Mouse (Mus musculus) frontal cortex, adult 2 months (tissue): ENCODE data around the gene Yeats2. TPM values are rescaled to one million over a fixed set of nuclear protein-coding genes. Genes with fewer than 3 reads are reported as not detected.
A peak's percentile ranks its signal among the peaks of the same experiment; 100 is the strongest.

Experiments
- DNase-seq, 2 experiments: peaks; one replicate each; pipeline ENCODE4 v3.0.0; 2022; ENCODE audit warnings: low spot score in 1 of 2; ENCODE audit errors: extremely low spot score in 1 of 2
- polyA plus RNA-seq: library from polyadenylated mRNA; depleted of rRNA; stranded (reverse); fragments of >200 nt; gene quantifications from 2 replicates; pipeline ENCODE4 v1.2.3, GENCODE M21; 2012

Gene Yeats2
- polyA plus RNA-seq, 1 experiment, result 38.4 TPM

GRCm38 (mm10) chr16:20185368-20185767 lies 44.5 kb downstream of the Yeats2 start:
- peak in 1 of 2 experiments; percentile 51 for DNase-seq

- DNase-seq, result no peak
Observed at GRCm38 (mm10) chr16:20191161-20191882, 50.5 kb downstream of the Yeats2 start.

DNA sequence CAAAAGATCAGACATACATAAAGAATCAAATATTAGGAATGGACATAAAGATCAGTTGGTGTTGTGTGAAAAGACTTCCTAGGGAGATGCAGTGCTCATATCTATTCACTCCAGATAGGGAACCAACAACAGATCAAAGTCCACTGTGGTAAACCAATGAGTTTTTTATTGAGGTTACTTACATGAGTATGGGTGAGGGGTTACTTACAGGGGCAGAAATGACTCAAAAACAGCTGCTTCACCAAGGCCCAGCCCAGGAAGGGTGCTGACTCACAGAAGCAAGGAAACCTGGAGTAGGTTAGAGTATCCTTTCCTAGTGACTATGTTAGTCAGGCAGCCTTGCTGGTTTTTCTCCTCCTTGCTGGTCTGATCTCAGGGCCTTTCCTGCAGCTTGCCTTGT lies 51.2 kb downstream of the Yeats2 start:
- no peak for DNase-seq

DNA sequence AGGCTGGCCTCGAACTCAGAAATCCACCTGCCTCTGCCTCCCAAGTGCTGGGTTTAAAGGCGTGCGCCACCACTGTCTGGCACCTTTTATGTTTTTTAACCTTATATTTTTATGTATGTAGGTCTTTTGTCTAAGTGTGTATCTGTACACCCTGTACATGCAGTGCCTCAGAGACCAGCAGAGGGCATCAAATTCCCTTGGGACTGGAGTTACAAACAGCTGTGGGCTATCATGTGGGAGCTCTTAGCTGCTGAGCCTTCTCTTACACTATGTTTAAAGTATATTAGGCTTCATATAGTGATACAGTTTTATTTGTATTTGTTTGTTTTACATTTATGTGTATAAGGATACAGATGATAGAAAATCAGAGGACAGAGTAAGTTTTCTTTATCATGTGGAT lies 54.7 kb downstream of the Yeats2 start:
- peak in 1 of 2 experiments; percentile 33 for DNase-seq

DNA sequence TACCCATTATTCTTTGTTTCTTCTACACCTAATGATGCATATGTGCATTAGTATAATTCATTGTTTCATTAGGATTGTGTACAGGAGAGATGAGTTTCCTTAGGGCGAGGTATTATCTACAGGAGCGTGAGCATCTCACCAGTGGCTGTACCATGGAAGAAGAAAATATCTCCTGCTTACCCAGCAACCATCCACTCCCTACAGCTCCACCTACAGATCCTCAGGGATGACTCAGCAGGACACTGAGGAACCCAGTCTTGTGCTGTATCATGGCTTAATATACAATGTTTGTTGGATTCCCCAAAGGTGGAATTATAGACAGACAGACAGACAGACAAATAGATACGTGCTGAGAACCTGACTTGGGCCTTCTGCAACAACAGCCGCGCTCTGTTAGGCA lies 56.1 kb downstream of the Yeats2 start:
- peak in 1 of 2 experiments; percentile 31 for DNase-seq

GRCm38 (mm10) chr16:20199501-20200201 lies 58.8 kb downstream of the Yeats2 start:
- DNase-seq, result no peak

- peak in 1 of 2 experiments; percentile 73 for DNase-seq
Observed at GRCm38 (mm10) chr16:20213591-20214226, 72.8 kb downstream of the Yeats2 start.

GRCm38 (mm10) chr16:20222726-20223125 lies 81.9 kb downstream of the Yeats2 start:
- DNase-seq, result no peak

DNA sequence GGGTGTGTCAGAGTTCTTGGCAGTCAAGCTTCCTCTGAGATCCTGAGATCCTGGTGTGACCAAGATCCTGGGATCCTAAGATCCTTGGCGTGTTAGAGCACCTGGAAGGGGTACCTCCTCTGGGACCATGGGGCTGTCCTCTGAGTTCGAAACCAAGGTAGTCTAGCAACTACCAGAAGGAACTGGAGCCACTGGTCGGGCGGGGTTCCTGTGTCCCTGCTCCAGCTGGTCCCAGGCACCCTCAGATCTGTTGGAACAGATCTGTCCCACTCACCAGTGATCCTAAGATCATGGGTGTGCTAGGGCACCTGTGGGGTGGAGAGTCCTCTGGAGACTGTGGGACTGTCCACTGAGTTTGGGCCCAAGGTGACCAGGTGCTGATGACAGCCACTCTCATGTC lies 85.8 kb downstream of the Yeats2 start:
- DNase-seq, result no peak

DNA sequence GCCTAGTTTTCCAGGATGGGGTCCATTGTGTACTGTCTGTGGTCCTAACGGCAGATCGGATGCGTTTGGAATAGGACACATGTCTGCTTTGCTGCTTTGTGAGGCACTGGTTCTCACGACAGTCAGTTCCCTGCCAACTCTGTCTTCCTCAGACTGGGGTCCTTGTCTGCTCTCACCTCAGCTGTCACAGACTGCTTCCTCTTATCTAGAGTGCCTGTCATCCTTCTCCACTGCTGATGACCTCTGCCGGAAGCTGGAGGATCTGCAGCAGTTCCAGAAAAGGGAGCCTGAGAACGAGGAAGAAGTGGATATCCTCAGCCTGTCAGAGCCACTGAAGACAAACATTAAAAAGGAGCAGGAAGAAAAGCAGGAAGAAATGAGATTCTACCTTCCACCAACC lies 86.6 kb downstream of the Yeats2 start:
- peak in 1 of 2 experiments; percentile 45 for DNase-seq

- no peak for DNase-seq
Observed at GRCm38 (mm10) chr16:20228167-20228566, 87.3 kb downstream of the Yeats2 start.

DNA sequence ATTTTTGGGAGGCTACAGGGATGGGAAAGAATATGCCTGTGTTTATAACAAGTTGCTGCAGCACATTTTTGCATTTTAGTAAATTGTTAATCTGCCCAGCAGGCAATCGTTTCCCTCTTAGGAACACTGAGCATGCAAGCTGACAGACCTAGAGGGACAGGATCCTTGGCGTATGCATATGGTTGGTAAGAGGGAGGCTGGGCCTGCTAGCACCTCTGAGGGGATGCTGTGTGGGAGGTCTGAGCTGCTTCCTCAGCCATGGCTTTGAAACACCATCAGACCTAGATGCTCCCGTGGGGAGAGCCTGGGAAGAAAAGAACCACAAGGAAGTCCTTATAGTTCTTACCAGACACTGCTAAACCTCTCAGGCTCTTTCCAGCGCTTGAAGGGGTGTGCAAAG lies 93.5 kb downstream of the Yeats2 start:
- peak in 1 of 2 experiments; percentile 54 for DNase-seq

GRCm38 (mm10) chr16:20237426-20237825 lies 96.6 kb downstream of the Yeats2 start:
- peak in 1 of 2 experiments; percentile 49 for DNase-seq

- DNase-seq, result no peak
Observed at GRCm38 (mm10) chr16:20238646-20239045, 97.8 kb downstream of the Yeats2 start.

GRCm38 (mm10) chr16:20240468-20241414 lies 99.9 kb downstream of the Yeats2 start, which contains the start of gene Map6d1:
Gene Map6d1, minus strand, starts transcription at chr16:20241358.
- peak in 1 of 2 experiments; percentile 66 for DNase-seq

DNA sequence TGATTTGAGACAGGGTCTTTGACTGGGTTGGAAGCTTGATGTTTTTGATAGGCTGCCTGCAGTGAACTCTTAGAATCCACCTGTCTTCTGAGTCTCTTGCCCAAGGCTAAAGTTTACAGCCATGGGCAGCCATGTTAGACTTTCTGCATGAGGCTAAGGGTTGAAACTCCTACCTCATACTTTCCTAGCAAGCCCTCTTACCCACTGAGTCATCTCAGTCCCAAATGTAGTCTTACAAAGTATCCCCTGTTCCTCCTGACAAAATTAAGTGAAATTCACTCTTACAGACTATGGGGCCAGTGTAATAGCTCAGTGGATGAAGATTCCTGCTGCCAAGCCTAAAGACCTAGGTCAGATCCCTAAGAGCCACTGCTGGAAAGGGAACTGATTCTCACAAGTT lies 106.2 kb downstream of the Yeats2 start:
- DNase-seq, result no peak

GRCm38 (mm10) chr16:20248442-20249174 lies 107.7 kb downstream of the Yeats2 start:
- DNase-seq, result peak in 1 of 2 experiments; percentile 62

- no peak for DNase-seq
Observed at GRCm38 (mm10) chr16:20257926-20258325, 117.1 kb downstream of the Yeats2 start.

DNA sequence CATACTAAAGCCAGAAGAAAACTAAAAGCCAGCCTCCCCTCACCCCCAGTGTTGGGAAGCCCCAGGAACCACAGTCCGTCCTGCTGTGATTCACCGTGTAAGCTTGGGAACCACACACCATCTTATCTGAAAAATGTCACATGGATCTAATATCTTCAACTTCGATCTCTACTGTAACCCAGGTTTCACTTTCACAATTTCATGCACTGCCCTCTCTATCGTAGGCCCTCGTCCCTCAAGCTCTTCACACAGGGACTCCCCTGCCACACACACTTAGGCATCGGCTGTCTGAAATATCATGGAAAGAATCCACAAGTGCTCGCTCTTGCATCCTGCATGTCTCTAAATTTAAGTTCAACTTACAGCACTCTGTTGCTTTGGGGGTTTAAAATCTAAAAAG lies 124.2 kb downstream of the Yeats2 start:
- DNase-seq, result no peak

- no peak for DNase-seq
Observed at GRCm38 (mm10) chr16:20271339-20271738, 130.5 kb downstream of the Yeats2 start.
